Mouse (Mus musculus): ENCODE results near the gene Ccdc42. TPM values are rescaled to one million over a fixed set of nuclear protein-coding genes. Genes with fewer than 3 reads are reported as not detected.

Gene Ccdc42
- total and polyA plus RNA-seq, 2 experiments: not detected

GRCm38 (mm10) chr11:68602200-68602931 is 15.5 kb downstream of the Ccdc42 start:
- no peaks in the 10 kb centered on the region for H3K27me3 ChIP-seq (ENCODE audit: control insufficient read depth, insufficient read depth, low read length)
- no peak for DNase-seq (ENCODE audit: extremely low read depth, low read depth, low spot score)
- H3K9ac ChIP-seq (ENCODE audit: low read depth, low read length): no peak overlapping the region
- no peaks in the 10 kb centered on the region for H3K79me2 ChIP-seq (ENCODE audit: control insufficient read depth, insufficient read depth, low read length)
- no peak overlapping the region for H3K4me3 ChIP-seq (ENCODE audit: insufficient read depth, low read depth, low read length)
- no peaks in the 10 kb centered on the region for H3K36me3 ChIP-seq (ENCODE audit: control insufficient read depth, insufficient read depth, low read length)
- no peak overlapping the region for H3K27ac ChIP-seq (replicated peaks; ENCODE audit: insufficient read depth, low read depth, low read length)
- TF ChIP-seq CTCF (IDR thresholded peaks at IDR 0.05; ENCODE audit: low read depth, low read length) (no peak), POLR2A (IDR thresholded peaks at IDR 0.05; ENCODE audit: extremely low read depth, insufficient read depth, low read length) (no peak)
- WGBS: 27% methylated on average over 8 of the region's 8 CpGs
- no peaks in the 10 kb centered on the region for H3K4me1 ChIP-seq (ENCODE audit: control insufficient read depth, insufficient read depth, low read length)

DNA sequence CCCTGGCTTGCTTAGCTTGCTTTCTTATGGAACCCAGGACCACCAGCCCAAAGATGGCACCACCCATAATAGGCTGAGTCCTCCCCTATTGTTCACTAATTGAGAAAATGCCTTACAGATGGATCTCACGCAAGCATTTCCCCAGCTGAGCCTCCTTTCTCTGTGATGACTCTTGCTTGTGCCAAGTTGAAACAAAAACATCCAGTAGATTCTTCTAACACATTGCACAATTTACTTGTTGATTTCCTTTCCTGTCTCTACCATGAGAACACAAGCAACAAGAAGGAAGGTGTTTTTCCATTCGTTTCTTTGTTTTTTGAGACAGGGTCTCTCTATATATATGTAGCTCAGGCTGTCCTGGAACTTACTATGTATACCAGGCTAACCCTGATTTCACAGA is 20.2 kb downstream of the Ccdc42 start:
- H3K9ac ChIP-seq (ENCODE audit: low read depth, low read length): no peak overlapping the region
- no peaks in the 10 kb centered on the region for H3K79me2 ChIP-seq (ENCODE audit: control insufficient read depth, insufficient read depth, low read length)
- H3K4me3 ChIP-seq (ENCODE audit: insufficient read depth, low read depth, low read length): no peak overlapping the region
- H3K4me1 ChIP-seq (ENCODE audit: control insufficient read depth, insufficient read depth, low read length): no peaks in the 10 kb centered on the region
- no peak for DNase-seq (ENCODE audit: extremely low read depth, low read depth, low spot score)
- no peak overlapping the region for H3K27ac ChIP-seq (replicated peaks; ENCODE audit: insufficient read depth, low read depth, low read length)
- no peaks in the 10 kb centered on the region for H3K36me3 ChIP-seq (ENCODE audit: control insufficient read depth, insufficient read depth, low read length)
- WGBS: 86% methylated on average over 2 of the region's 2 CpGs
- no peak for TF ChIP-seq CTCF (IDR thresholded peaks at IDR 0.05; ENCODE audit: low read depth, low read length)
- TF ChIP-seq POLR2A (IDR thresholded peaks at IDR 0.05; ENCODE audit: extremely low read depth, insufficient read depth, low read length): no peak
- H3K27me3 ChIP-seq (ENCODE audit: control insufficient read depth, insufficient read depth, low read length): no peaks in the 10 kb centered on the region

- Histone ChIP-seq H3K36me3 (ENCODE audit: control insufficient read depth, insufficient read depth, low read length) (no peaks in the 10 kb centered on the region), H3K9ac (ENCODE audit: low read depth, low read length) (no peak overlapping the region), H3K79me2 (ENCODE audit: control insufficient read depth, insufficient read depth, low read length) (no peaks in the 10 kb centered on the region), H3K4me1 (ENCODE audit: control insufficient read depth, insufficient read depth, low read length) (no peaks in the 10 kb centered on the region), H3K27me3 (ENCODE audit: control insufficient read depth, insufficient read depth, low read length) (no peaks in the 10 kb centered on the region), H3K27ac (replicated peaks; ENCODE audit: insufficient read depth, low read depth, low read length) (no peak overlapping the region), H3K4me3 (ENCODE audit: insufficient read depth, low read depth, low read length) (no peak overlapping the region)
- DNase-seq (ENCODE audit: extremely low read depth, low read depth, low spot score): no peak
- WGBS: 68% methylated on average over 9 of the region's 9 CpGs
- TF ChIP-seq POLR2A (IDR thresholded peaks at IDR 0.05; ENCODE audit: extremely low read depth, insufficient read depth, low read length): no peak
- no peak for TF ChIP-seq CTCF (IDR thresholded peaks at IDR 0.05; ENCODE audit: low read depth, low read length)
These were observed 23.2 kb downstream of the Ccdc42 start for GRCm38 (mm10) chr11:68609910-68610566.

DNA sequence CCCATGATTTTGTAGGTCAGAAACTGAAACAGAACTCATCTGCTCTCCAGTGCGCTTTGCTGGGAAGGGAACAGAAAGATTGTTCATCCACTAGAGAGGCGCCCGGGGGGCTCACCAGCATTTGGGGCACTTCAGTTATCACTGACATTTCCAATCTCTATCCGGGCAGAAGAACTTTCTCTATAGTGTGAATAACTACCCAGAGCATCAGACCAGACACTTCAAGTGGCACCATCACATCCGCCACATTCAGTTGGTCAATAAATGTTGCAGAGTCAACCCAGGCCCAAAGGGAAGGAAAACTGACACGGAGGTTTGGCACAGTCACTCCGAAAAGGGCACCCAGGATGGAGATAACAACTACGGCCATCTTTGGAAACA is 23.7 kb downstream of the Ccdc42 start:
- no peak overlapping the region for H3K4me3 ChIP-seq (ENCODE audit: insufficient read depth, low read depth, low read length)
- no peaks in the 10 kb centered on the region for H3K4me1 ChIP-seq (ENCODE audit: control insufficient read depth, insufficient read depth, low read length)
- H3K36me3 ChIP-seq (ENCODE audit: control insufficient read depth, insufficient read depth, low read length): no peaks in the 10 kb centered on the region
- no peak overlapping the region for H3K27ac ChIP-seq (replicated peaks; ENCODE audit: insufficient read depth, low read depth, low read length)
- no peak for TF ChIP-seq POLR2A (IDR thresholded peaks at IDR 0.05; ENCODE audit: extremely low read depth, insufficient read depth, low read length)
- TF ChIP-seq CTCF (IDR thresholded peaks at IDR 0.05; ENCODE audit: low read depth, low read length): no peak
- 94% methylated on average over 8 of the region's 8 CpGs for WGBS
- H3K9ac ChIP-seq (ENCODE audit: low read depth, low read length): no peak overlapping the region
- DNase-seq (ENCODE audit: extremely low read depth, low read depth, low spot score): no peak
- H3K27me3 ChIP-seq (ENCODE audit: control insufficient read depth, insufficient read depth, low read length): no peaks in the 10 kb centered on the region
- no peaks in the 10 kb centered on the region for H3K79me2 ChIP-seq (ENCODE audit: control insufficient read depth, insufficient read depth, low read length)

GRCm38 (mm10) chr11:68613071-68613711 is 26.4 kb downstream of the Ccdc42 start:
- no peaks in the 10 kb centered on the region for H3K79me2 ChIP-seq (ENCODE audit: control insufficient read depth, insufficient read depth, low read length)
- WGBS: 49% methylated on average over 5 of the region's 5 CpGs

More at GRCm38 (mm10) chr11:68613071-68613711, 26.4 kb downstream of the Ccdc42 start:
- no peaks in the 10 kb centered on the region for H3K4me1 ChIP-seq (ENCODE audit: control insufficient read depth, insufficient read depth, low read length)
- no peak for TF ChIP-seq POLR2A (IDR thresholded peaks at IDR 0.05; ENCODE audit: extremely low read depth, insufficient read depth, low read length)
- no peak for TF ChIP-seq CTCF (IDR thresholded peaks at IDR 0.05; ENCODE audit: low read depth, low read length)
- H3K9ac ChIP-seq (ENCODE audit: low read depth, low read length): no peak overlapping the region
- H3K27ac ChIP-seq (replicated peaks; ENCODE audit: insufficient read depth, low read depth, low read length): no peak overlapping the region
- DNase-seq (ENCODE audit: extremely low read depth, low read depth, low spot score): no peak
- H3K36me3 ChIP-seq (ENCODE audit: control insufficient read depth, insufficient read depth, low read length): no peaks in the 10 kb centered on the region
- H3K27me3 ChIP-seq (ENCODE audit: control insufficient read depth, insufficient read depth, low read length): no peaks in the 10 kb centered on the region
- H3K4me3 ChIP-seq (ENCODE audit: insufficient read depth, low read depth, low read length): no peak overlapping the region
